In genomic region chr13:40908044-40908443, GRCm38 (mm10) we compare ENCODE assay signal across 26 mouse cellular contexts. TPM values are rescaled to one million over a fixed set of nuclear protein-coding genes. Genes with fewer than 3 reads are reported as not detected.
A peak's percentile ranks its signal among the peaks of the same experiment; 100 is the strongest.
DNase-seq lines count a peak whose midpoint lies in the region; ATAC-seq and TF ChIP-seq lines count a peak whose summit lies in the region.
"Had no signal": no experiment of that assay in that cellular context is flagged by ENCODE, and none has a peak within 500 bp of the region (broad histone marks: within the 10 kb centered on the region; RNA-seq: fewer than 3 reads in every experiment).

No protein-coding gene starts in this region.

- no peak overlapping the region for H3K9ac ChIP-seq in ES-Bruce4 (ENCODE audit: low read depth, poor library complexity, severe bottlenecking)
- no peak overlapping the region for H3K9ac ChIP-seq in embryonic facial prominence, embryonic 14.5 days (ENCODE audit: low read depth, low read length)
- H3K9ac ChIP-seq in stomach, embryonic 15.5 days: no peak overlapping the region
- H3K9ac ChIP-seq: forebrain, embryonic 15.5 days; heart, embryonic 13.5 days; liver, embryonic 15.5 days; lung, embryonic 15.5 days; midbrain, embryonic 15.5 days; neural tube, embryonic 12.5 days had no signal

- 56% methylated on average over 6 of the region's 6 CpGs for WGBS in embryonic facial prominence, embryonic 14.5 days
- WGBS in stomach, embryonic 15.5 days: 67% methylated on average over 6 of the region's 6 CpGs

- intact Hi-C loops in gastrocnemius, postnatal 36 days (cut with DNase I): no loop called here

- H3K36me3 ChIP-seq in ES-Bruce4 (ENCODE audit: control insufficient read depth, insufficient read depth, low read length, poor library complexity, severe bottlenecking): peaks cover 16% of the 10 kb centered on the region
- H3K36me3 ChIP-seq in embryonic facial prominence, embryonic 14.5 days (ENCODE audit: control insufficient read depth, insufficient read depth, low read length): no peaks in the 10 kb centered on the region
- no peaks in the 10 kb centered on the region for H3K36me3 ChIP-seq in stomach, embryonic 15.5 days
- H3K36me3 ChIP-seq: forebrain, embryonic 15.5 days; heart, embryonic 13.5 days; liver, embryonic 15.5 days; lung, embryonic 15.5 days; midbrain, embryonic 15.5 days; neural tube, embryonic 12.5 days had no signal

- ATAC-seq in embryonic facial prominence, embryonic 14.5 days (ENCODE audit: low read depth): peak; percentile 33; the same call in 1 of the 2 replicates
- ATAC-seq in stomach, embryonic 15.5 days (ENCODE audit: insufficient read depth, low FRiP score, low read depth): no peak
- ATAC-seq: forebrain, embryonic 15.5 days; midbrain, embryonic 15.5 days had no signal

- H3K4me3 ChIP-seq in ES-Bruce4 (ENCODE audit: low read depth, low read length): no peak overlapping the region
- no peak overlapping the region for H3K4me3 ChIP-seq in embryonic facial prominence, embryonic 14.5 days (ENCODE audit: low read depth, low read length)
- H3K4me3 ChIP-seq in stomach, embryonic 15.5 days (replicated peaks): no peak overlapping the region
- H3K4me3 ChIP-seq: forebrain, embryonic 15.5 days; heart, adult 2 months; heart, embryonic 13.5 days; liver, embryonic 15.5 days; lung, embryonic 15.5 days; midbrain, embryonic 15.5 days; neural tube, embryonic 12.5 days had no signal

- no peak overlapping the region for H3K4me2 ChIP-seq in embryonic facial prominence, embryonic 14.5 days (ENCODE audit: low read depth, low read length)
- no peak overlapping the region for H3K4me2 ChIP-seq in stomach, embryonic 15.5 days
- H3K4me2 ChIP-seq: forebrain, embryonic 15.5 days; heart, embryonic 13.5 days; liver, embryonic 15.5 days; lung, embryonic 15.5 days; midbrain, embryonic 15.5 days; neural tube, embryonic 12.5 days had no signal

- peaks cover 2% of the 10 kb centered on the region for H3K4me1 ChIP-seq in ES-Bruce4 (ENCODE audit: control insufficient read depth, insufficient read depth, low read length)
- 0 out of 2 replicates have a peak, but pooled peaks cover 5% of the 10 kb centered on the region for H3K4me1 ChIP-seq in embryonic facial prominence, embryonic 14.5 days (ENCODE audit: control insufficient read depth, insufficient read depth, low read length)
- H3K4me1 ChIP-seq in stomach, embryonic 15.5 days: no peaks in the 10 kb centered on the region
- H3K4me1 ChIP-seq: forebrain, embryonic 15.5 days; lung, embryonic 15.5 days; midbrain, embryonic 15.5 days; neural tube, embryonic 12.5 days had no signal

- TF ChIP-seq POLR2A in ES-Bruce4 (IDR thresholded peaks at IDR 0.05; ENCODE audit: insufficient read depth, low read length): no peak

- no peak for TF ChIP-seq EP300 in ES-Bruce4 (IDR thresholded peaks at IDR 0.05; ENCODE audit: insufficient read depth, low read depth, low read length)

- peak overlapping the region; percentile 55; the same call in 1 of the 2 replicates for H3K27ac ChIP-seq in ES-Bruce4 (ENCODE audit: insufficient read depth, low read length)
- no peak overlapping the region for H3K27ac ChIP-seq in embryonic facial prominence, embryonic 14.5 days (replicated peaks; ENCODE audit: low read depth, low read length)
- peak overlapping the region; percentile 19; the same call in 1 of the 2 replicates for H3K27ac ChIP-seq in stomach, embryonic 15.5 days
- H3K27ac ChIP-seq: forebrain, embryonic 15.5 days; heart, embryonic 13.5 days; liver, embryonic 15.5 days; lung, embryonic 15.5 days; midbrain, embryonic 15.5 days; neural tube, embryonic 12.5 days had no signal

- no peak for TF ChIP-seq CTCF in ES-Bruce4 (IDR thresholded peaks at IDR 0.05; ENCODE audit: low read depth, low read length)

- no peaks in the 10 kb centered on the region for H3K9me3 ChIP-seq in ES-Bruce4 (replicated peaks; ENCODE audit: control insufficient read depth, insufficient read depth, low read length, poor library complexity, severe bottlenecking)
- H3K9me3 ChIP-seq in embryonic facial prominence, embryonic 14.5 days (ENCODE audit: control insufficient read depth, low read length): no peaks in the 10 kb centered on the region
- H3K9me3 ChIP-seq in stomach, embryonic 15.5 days: no peaks in the 10 kb centered on the region
- H3K9me3 ChIP-seq: forebrain, embryonic 15.5 days; heart, embryonic 13.5 days; liver, embryonic 15.5 days; lung, embryonic 15.5 days; midbrain, embryonic 15.5 days; neural tube, embryonic 12.5 days had no signal

- H3K27me3 ChIP-seq in ES-Bruce4 (ENCODE audit: control insufficient read depth, insufficient read depth, low read length, poor library complexity, severe bottlenecking): no peaks in the 10 kb centered on the region
- H3K27me3 ChIP-seq in embryonic facial prominence, embryonic 14.5 days (replicated peaks; ENCODE audit: control insufficient read depth, insufficient read depth, low read length): no peaks in the 10 kb centered on the region
- H3K27me3 ChIP-seq in stomach, embryonic 15.5 days (replicated peaks): no peaks in the 10 kb centered on the region
- H3K27me3 ChIP-seq: forebrain, embryonic 15.5 days; heart, embryonic 13.5 days; liver, embryonic 15.5 days; lung, embryonic 15.5 days; midbrain, embryonic 15.5 days; neural tube, embryonic 12.5 days had no signal

- DNase-seq in 416B (ENCODE audit: low read depth): peak; percentile 74
- DNase-seq in embryonic facial prominence, embryonic 14.5 days (ENCODE audit: low spot score): no peak
- DNase-seq in thymus, postnatal 0 days (ENCODE audit: low spot score): no peak
- no peak for DNase-seq in gastrocnemius, postnatal 36 days
- no peak for DNase-seq in adrenal gland, adult (ENCODE audit: inconsistent age in 2 of 2, low spot score in 1 of 2)
- DNase-seq: adrenal gland, adult 8-10 months; cerebellum, adult 8-10 months; cerebellum, postnatal 36 days; embryo, embryonic 11 days; gastrocnemius, postnatal 14 days; heart, adult 2 months; heart, postnatal 14 days; kidney, adult 9 months; kidney, postnatal 36 days; liver; lung, postnatal 36 days; right cerebral cortex, postnatal 25 days; spleen, adult 18-20 months had no signal

RNA-seq across cellular contexts. Expression of gene Gcnt2, which starts 48.5 kb away (rescaled TPM):
- 55.5 and 57.5 TPM in 2 replicates for polyA plus RNA-seq in ES-Bruce4 (2011; ENCODE audit: insufficient read depth, insufficient read length, low read depth, missing spikeins)
- 6.0 and 6.2 TPM in 2 replicates for polyA plus RNA-seq in embryonic facial prominence, embryonic 14.5 days (2014; fragmentation: Nextera tagmentation; extraction: Ambion mirVana)
- 7.9 and 9.0 TPM in 2 replicates for polyA plus RNA-seq in stomach, embryonic 15.5 days (2015; fragmentation: Nextera tagmentation; extraction: Ambion mirVana)
- polyA plus RNA-seq in thymus, postnatal 0 days (2015; fragmentation: Nextera tagmentation; extraction: Ambion mirVana): 0.77 and 0.82 TPM in 2 replicates
- total RNA-seq in gastrocnemius, postnatal 36 days (2021): 1 to 10 TPM; 6.4 to 6.5 TPM
